Mouse (Mus musculus) left cerebral cortex, adult 2 months (tissue): ENCODE data around the gene Tm9sf1. TPM values are rescaled to one million over a fixed set of nuclear protein-coding genes. Genes with fewer than 3 reads are reported as not detected.
A peak's percentile ranks its signal among the peaks of the same experiment; 100 is the strongest.

Experiments
- DNase-seq, 2 experiments: peaks; one replicate each; pipeline ENCODE4 v3.0.0; 2021 to 2022; ENCODE audit warnings: low spot score in 2 of 2, mixed read lengths in 1 of 2; ENCODE audit errors: extremely low spot score in 1 of 2
- H3K27ac ChIP-seq: fragments of 200-600 bp; 2 replicates; pipeline ENCODE4 v1.8.1; 2022
- H3K4me3 ChIP-seq: fragments of 200-600 bp; 2 replicates; pipeline ENCODE4 v1.8.1; 2022
- CTCF ChIP-seq: fragments of 200-600 bp; IDR thresholded peaks from 2 replicates; pipeline ENCODE4 v1.8.1; 2022; ENCODE audit warnings: antibody characterized with exemption, mild to moderate bottlenecking, moderate library complexity
- intact Hi-C: fragments of 180-260 bp; cut with DNase I; formaldehyde crosslinking; loops from one replicate; pipeline ENCODE4 v1.15.1; 2025
- total RNA-seq, 2 experiments: library from RNA; stranded (reverse); gene quantifications; 2 replicates each; pipeline ENCODE4 v1.2.3; 2021

Tm9sf1 gene
- total RNA-seq, 2 experiments from 2014 or later, result 37.8 to 41.0 TPM

DNA sequence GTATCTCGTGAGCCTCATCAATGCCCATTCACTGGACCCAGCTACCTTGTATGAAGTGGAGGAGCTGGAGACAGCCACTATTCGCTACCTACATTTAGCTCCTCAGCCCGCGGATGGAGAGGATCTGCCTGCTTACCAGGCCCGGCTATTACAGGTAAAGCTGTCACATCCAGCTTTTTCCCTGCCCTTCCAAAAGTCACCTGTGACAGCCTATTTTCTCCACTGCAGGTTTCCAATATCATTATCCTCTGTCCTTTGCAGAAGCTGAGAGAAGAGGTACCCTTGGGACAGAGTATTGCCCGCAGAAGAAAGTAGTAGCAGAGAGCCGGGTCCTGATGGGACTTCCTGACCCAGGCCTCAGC lies 40.4 kb downstream of the Tm9sf1 start, which contains the start of gene Irf9:
Irf9 (plus strand) TSS at position 301 of the 362 bp plus-strand sequence.
- intact Hi-C loops, result no loop called here
- Histone ChIP-seq H3K4me3 (peak within 1 kb of the TSS; percentile 44), H3K27ac (peak within 1 kb of the TSS; percentile 78)
- no peak for DNase-seq
- no peak for TF ChIP-seq CTCF

DNA sequence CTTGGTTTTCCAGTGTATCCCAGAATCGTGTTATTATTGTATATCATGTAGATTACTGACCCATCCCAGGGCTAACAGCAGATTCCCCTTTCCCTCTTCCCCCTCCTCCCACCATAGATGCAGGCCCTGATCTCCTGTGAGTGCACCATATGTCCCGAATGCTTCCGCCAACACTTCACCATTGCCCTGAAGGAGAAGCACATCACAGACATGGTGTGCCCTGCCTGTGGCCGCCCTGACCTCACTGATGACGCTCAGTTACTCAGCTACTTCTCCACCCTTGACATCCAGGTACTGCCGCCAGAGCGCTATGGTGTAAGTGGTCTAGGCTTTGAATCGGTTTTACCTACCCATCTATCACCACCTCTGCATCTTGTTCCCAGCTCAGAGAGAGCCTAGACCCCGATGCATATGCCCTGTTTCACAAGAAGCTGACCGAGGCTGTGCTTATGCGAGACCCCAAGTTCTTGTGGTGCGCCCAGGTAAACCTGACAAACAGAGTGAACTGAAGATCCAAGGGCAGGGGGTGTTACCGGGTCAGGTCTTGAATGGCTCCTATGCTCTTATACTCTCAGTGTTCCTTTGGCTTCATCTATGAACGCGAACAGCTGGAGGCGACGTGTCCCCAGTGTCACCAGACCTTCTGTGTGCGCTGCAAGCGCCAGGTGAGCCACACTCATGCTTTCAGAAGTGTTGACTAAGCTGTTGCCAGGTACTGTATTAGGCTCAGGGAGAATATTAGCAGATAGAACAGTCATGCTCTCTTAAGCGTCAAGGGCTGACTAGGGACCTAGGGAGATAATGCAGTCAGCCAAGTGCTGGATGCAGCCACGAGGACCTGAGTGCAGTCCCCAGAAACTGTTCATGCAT lies 44.9 kb downstream of the Tm9sf1 start:
- H3K4me3 ChIP-seq, result no peak overlapping the region
- TF ChIP-seq CTCF, result no peak
- intact Hi-C loops, result no loop called here
- DNase-seq, result no peak
- no peak overlapping the region for H3K27ac ChIP-seq

DNA sequence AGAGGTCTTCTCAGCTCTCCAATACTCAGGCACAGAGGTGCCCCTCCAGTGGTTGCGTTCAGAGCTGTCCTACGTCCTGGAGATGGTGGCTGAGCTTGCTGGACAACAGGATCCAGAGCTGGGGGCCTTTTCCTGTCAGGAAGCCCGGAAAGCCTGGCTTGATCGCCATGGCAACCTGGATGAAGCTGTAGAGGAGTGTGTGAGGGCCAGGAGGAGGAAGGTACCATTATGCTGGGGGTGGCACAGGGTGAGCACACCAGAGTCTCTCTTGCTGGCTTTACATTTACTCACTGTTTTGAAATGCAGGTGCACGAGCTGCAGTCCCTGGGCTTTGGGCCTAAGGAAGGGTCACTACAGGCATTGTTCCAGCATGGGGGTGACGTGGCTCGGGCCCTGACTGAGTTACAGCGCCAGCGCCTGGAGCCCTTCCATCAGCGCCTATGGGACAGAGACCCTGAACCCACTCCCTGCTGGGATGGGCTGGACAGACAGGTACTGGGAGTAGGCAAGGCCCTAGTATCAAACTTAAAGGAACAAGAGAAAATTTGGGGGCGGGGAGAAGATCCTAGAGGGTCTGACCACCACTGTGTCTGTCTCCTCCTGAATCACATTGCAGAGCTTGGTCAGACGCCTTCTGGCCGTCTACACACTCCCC lies 47.4 kb downstream of the Tm9sf1 start:
- no peak for TF ChIP-seq CTCF
- Histone ChIP-seq H3K27ac (no peak overlapping the region), H3K4me3 (no peak overlapping the region)
- intact Hi-C loops, result no loop called here
- no peak for DNase-seq

DNA sequence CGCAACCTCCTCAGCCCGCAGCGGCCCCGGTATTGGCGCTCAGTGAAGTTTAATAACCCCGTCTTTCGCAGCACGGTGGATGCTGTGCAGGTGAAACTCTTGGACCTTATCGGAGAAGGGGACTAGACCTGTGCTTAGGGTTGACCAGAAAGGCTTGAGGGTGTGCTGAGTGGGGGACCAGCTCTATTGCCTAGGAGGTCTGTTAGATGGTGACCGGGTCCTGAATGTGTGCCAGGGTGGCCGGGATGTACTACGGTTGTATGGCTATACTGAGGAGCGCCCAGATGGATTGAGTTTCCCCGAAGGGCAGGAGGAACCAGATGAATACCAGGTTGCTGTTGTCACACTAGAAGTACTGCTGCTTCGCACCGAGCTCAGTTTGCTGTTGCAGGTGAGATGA lies 51.4 kb downstream of the Tm9sf1 start:
- TF ChIP-seq CTCF, result no peak
- Histone ChIP-seq H3K27ac (peak overlapping the region; percentile 79; the same call in 1 of the 2 replicates), H3K4me3 (peak overlapping the region; percentile 91)
- intact Hi-C loops, result no loop called here
- DNase-seq, result no peak

DNA sequence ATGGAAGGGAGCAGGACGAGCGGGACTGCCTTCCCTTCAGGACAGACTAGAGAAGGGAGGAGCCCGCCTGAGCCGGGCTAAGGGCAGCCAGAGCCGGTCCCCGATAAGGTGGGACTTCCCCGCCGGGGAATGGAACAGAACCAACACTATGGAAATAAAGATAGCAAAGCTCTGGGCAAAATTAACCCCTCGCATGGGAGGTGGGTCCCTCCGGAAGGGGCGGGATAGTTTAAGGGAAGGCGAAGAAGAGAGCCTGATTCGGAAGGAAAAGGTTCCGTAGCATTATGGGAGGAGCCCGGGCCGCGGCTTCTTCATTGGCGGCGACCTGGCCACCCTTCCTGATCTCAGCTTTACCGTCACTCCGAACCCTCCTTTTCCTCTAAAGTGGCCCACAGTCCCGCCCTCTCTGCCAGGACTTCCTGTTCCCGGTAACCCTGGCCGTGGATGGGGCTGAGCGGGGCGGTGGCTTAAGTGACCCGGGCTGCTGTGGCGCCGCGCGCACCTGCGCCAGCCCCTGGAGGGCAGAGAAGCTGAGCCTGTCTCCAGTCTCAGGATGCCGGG lies 52.2 kb downstream of the Tm9sf1 start, which contains the start of gene Rnf31:
Rnf31 (plus strand) TSS at position 378 of the 561 bp plus-strand sequence.
- intact Hi-C loops, result loop anchor here (1.0 kb wide), 1 partner anchor 31 kb away; the partner anchor contains the start of genes A730061H03Rik and Dcaf11
- H3K4me3 ChIP-seq, result peak within 1 kb of the TSS; percentile 91
- H3K27ac ChIP-seq, result peak within 1 kb of the TSS; percentile 94
- DNase-seq, result peak; percentile 89 to 90
- TF ChIP-seq CTCF, result no peak

DNA sequence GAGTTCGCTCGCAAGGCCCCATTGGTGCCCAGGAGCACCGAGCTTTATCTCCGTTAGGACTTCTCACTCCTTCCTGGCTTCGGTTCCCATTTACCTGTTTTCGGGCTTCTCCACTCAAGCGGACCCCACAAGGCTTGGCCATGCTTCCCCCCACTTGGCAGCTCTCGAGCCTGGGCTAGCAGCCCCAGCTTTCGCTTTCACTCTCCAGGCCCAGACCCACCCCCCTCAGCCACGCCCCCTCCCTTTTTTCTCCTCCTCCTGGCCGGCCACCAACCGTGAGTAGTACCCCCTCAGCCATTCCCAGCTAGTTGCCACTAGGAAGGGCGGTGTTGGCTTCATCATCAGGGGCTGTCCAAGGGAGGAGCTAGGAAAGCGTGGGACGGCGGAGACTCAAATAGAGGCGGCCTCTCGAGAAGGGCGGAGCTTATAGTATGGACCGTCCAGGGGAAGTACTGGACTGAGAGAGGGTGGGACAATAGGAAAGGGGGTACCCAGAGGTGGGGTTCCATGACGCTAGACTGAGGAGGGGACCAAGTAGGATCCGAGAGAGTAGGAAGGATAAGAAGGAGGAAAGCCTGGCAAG lies 52.8 kb downstream of the Tm9sf1 start, which contains the start of gene Psme2:
Psme2 (minus strand) TSS at position 366 of the 583 bp plus-strand sequence.
- peak within 1 kb of the TSS; percentile 94 for H3K27ac ChIP-seq
- peak within 1 kb of the TSS; percentile 91 for H3K4me3 ChIP-seq
- no peak for TF ChIP-seq CTCF
- peak; percentile 86 to 88 for DNase-seq
- intact Hi-C loops, result loop anchor here (1.0 kb wide), 1 partner anchor 31 kb away; the partner anchor contains the start of genes A730061H03Rik and Dcaf11

DNA sequence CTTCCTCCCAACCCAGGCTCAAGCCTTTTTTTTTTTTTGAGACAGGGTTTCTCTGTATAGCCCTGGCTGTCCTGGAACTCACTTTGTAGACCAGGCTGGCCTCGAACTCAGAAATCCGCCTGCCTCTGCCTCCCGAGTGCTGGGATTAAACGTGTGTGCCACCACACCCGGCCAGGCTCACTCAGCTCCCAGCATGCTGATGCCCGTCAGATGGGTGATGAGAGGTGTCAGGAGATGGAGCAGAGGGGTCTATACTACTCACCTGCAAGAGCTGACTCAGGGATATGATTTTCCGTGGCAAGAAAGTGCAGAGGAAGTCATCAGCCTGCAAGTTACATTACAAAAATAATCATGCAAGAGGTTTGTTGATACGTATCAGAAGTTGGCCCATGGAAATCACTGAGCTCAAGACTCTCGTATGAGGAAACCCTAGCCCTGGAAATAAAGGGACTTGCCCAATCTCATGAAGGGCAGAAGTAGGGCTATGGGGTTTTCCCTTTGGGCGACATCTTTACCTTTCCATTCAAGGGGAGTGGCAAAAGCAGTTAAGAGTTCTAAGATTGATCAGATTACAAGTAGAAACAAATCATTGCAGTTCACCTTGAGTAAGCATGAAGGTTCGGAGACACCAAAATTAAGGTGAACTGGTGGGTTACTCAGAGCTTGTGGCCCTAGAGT lies 53.7 kb downstream of the Tm9sf1 start:
- Histone ChIP-seq H3K27ac (peak overlapping the region; percentile 73), H3K4me3 (peak overlapping the region; percentile 91)
- DNase-seq, result no peak
- TF ChIP-seq CTCF, result no peak
- intact Hi-C loops, result no loop called here

DNA sequence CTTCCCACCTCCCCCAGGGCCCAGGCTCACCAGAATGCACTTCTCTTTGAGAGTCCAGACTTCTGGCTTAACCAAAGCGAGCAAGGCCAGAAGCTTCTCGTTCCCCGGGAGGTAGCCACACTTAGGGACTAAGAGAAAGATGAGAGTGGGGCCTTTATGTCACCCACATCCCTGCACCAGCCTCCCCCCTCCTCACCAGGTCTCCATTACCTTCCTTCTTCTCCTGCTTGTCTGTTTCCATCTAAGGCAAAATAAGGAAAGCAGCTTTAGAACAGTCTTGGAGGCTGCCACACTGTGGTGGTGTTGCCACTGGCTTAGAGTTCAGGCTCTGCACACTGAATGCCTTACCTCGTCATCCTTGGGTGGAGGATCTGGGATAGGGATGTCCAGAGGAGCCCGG lies 54.3 kb downstream of the Tm9sf1 start:
- DNase-seq, result no peak
- TF ChIP-seq CTCF, result no peak

DNA sequence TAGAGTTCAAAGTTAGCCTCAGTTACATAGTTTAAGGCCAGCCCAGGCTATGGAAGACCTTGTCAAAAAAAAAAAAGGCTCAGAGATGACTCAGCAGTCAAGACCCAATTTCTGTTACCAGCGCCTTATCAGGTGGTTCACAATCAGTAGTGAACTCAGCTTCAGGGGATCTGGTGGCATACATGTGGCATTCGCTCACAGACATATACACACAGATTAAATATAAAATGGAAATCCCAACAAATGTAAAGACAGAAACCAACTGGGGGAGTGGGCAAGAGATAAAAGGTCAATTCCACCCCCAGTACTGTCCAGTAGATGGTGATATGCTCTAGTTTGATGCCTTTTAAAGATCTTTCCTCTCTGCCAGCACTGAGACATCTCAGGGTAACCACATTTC lies 57.5 kb downstream of the Tm9sf1 start:
- TF ChIP-seq CTCF, result no peak; the same call in 1 of the 2 replicates
- Histone ChIP-seq H3K27ac (no peak overlapping the region), H3K4me3 (no peak overlapping the region)
- no peak for DNase-seq
- intact Hi-C loops, result no loop called here

More for the DNA sequence above, 54.3 kb downstream of the Tm9sf1 start:
- no peak overlapping the region for H3K4me3 ChIP-seq
- no peak overlapping the region for H3K27ac ChIP-seq
- intact Hi-C loops, result no loop called here

Other genes starting within 250 kb of the Tm9sf1 start
- 10 to 100 TPM; 16.8 to 20.4 TPM for gene Dhrs4, start 165.0 kb downstream of the Tm9sf1 start, total RNA-seq
- 10 to 100 TPM; 48.6 to 55.8 TPM for gene Carmil3, start 153.2 kb downstream of the Tm9sf1 start, total RNA-seq
- gene Cpne6, start 133.4 kb downstream of the Tm9sf1 start, total RNA-seq, result 100 to 1,000 TPM; 209 to 225 TPM
- gene Nrl, start 118.8 kb downstream of the Tm9sf1 start, total RNA-seq, result under 1 TPM; 0.29 to 0.84 TPM
- 10 to 100 TPM; 31.1 to 36.0 TPM for gene Pck2, start 103.5 kb downstream of the Tm9sf1 start, total RNA-seq
- gene Dcaf11, start 83.8 kb downstream of the Tm9sf1 start, total RNA-seq, result 10 to 100 TPM; 76.8 to 80.8 TPM
- 1 to 10 TPM in 1 of 2 experiments, under 1 TPM in 1; 0.86 to 1.8 TPM for gene A730061H03Rik, start 83.4 kb downstream of the Tm9sf1 start, total RNA-seq
- gene Fitm1, start 68.2 kb downstream of the Tm9sf1 start, total RNA-seq, result not detected
- 10 to 100 TPM; 46.8 to 51.6 TPM for gene Psme1, start 65.7 kb downstream of the Tm9sf1 start, total RNA-seq
- gene Emc9, start 58.5 kb downstream of the Tm9sf1 start, total RNA-seq, result 10 to 100 TPM; 49.8 to 50.3 TPM
- 10 to 100 TPM; 46.0 to 60.3 TPM for gene Psme2, start 52.7 kb downstream of the Tm9sf1 start, total RNA-seq
- gene Rnf31, start 52.1 kb downstream of the Tm9sf1 start, total RNA-seq, result 10 to 100 TPM; 40.9 to 43.4 TPM
- gene Irf9, start 40.2 kb downstream of the Tm9sf1 start, total RNA-seq, result 10 to 100 TPM; 13.0 to 16.4 TPM
- gene Rec8, start 25.8 kb downstream of the Tm9sf1 start, total RNA-seq, result 1 to 10 TPM; 2.7 to 2.8 TPM
- 100 to 1,000 TPM; 118 to 130 TPM for gene Ipo4, start 7.8 kb downstream of the Tm9sf1 start, total RNA-seq
- 1 to 10 TPM; 3.5 to 6.1 TPM for gene Gm49378, start 5.9 kb downstream of the Tm9sf1 start, total RNA-seq
- 1 to 10 TPM in 1 of 2 experiments, under 1 TPM in 1; 0.91 to 1.2 TPM for gene Tssk4, start 6.4 kb upstream of the Tm9sf1 start, total RNA-seq
- 10 to 100 TPM; 40.6 to 41.6 TPM for gene Mdp1, start 16.7 kb upstream of the Tm9sf1 start, total RNA-seq
- gene Gmpr2, start 28.1 kb upstream of the Tm9sf1 start, total RNA-seq, result 10 to 100 TPM; 21.1 to 23.2 TPM
- 100 to 1,000 TPM; 294 to 309 TPM for gene Nedd8, start 28.3 kb upstream of the Tm9sf1 start, total RNA-seq
- 10 to 100 TPM; 14.1 to 16.3 TPM for gene Tinf2, start 38.0 kb upstream of the Tm9sf1 start, total RNA-seq
- not detected for gene Tgm1, start 70.1 kb upstream of the Tm9sf1 start, total RNA-seq
- gene Rabggta, start 78.5 kb upstream of the Tm9sf1 start, total RNA-seq, result 10 to 100 TPM; 50.2 to 51.3 TPM
- 10 to 100 TPM; 76.5 to 88.8 TPM for gene Dhrs1, start 101.9 kb upstream of the Tm9sf1 start, total RNA-seq
- 10 to 100 TPM in 1 of 2 experiments, 1 to 10 TPM in 1; 9.6 to 12.9 TPM for gene Nop9, start 101.9 kb upstream of the Tm9sf1 start, total RNA-seq
- 1 to 10 TPM; 2.5 to 2.7 TPM for gene Cideb, start 114.7 kb upstream of the Tm9sf1 start, total RNA-seq
- under 1 TPM; 0.33 to 0.38 TPM for gene Ltb4r2, start 117.6 kb upstream of the Tm9sf1 start, total RNA-seq
- under 1 TPM; 0.33 to 0.50 TPM for gene Ltb4r1, start 122.2 kb upstream of the Tm9sf1 start, total RNA-seq
- gene Adcy4, start 140.3 kb upstream of the Tm9sf1 start, total RNA-seq, result 1 to 10 TPM; 3.0 to 6.3 TPM
- gene Ripk3, start 145.1 kb upstream of the Tm9sf1 start, total RNA-seq, result 1 to 10 TPM; 1.2 to 1.3 TPM
- 1 to 10 TPM; 1.1 to 2.6 TPM for gene Nfatc4, start 179.3 kb upstream of the Tm9sf1 start, total RNA-seq
- gene Nynrin, start 210.2 kb upstream of the Tm9sf1 start, total RNA-seq, result 1 to 10 TPM; 6.4 to 8.4 TPM
- gene Cbln3, start 240.6 kb upstream of the Tm9sf1 start, total RNA-seq, result under 1 TPM; 0.20 to 0.26 TPM
- 10 to 100 TPM; 11.9 to 12.0 TPM for gene Khnyn, start 241.1 kb upstream of the Tm9sf1 start, total RNA-seq